Mouse (Mus musculus) gastrocnemius, postnatal 14 days (tissue): ENCODE measurements at regions not wholly inside any gene's neighbourhood (a gene's known extent, or its start where the extent isn't known, plus 50 kb on each side); places are given as distances from the start of the nearest gene placed in this dataset.

Experiments used
- DNase-seq: peaks from one replicate; pipeline ENCODE4 v3.0.0; 2021; ENCODE audit warnings: mixed read lengths
- intact Hi-C: fragments of 180-260 bp; cut with DNase I; formaldehyde crosslinking; loops from one replicate; pipeline ENCODE4 v1.15.1; 2025; ENCODE audit warnings: low total_unique reads
- microRNA-seq, 2 experiments: library from miRNA; unstranded; fragments of <30 nt; microRNA quantifications; one replicate each; pipeline ENCODE4 v1.2.0; 2021

GRCm38 (mm10) chr15:62053420-62054239 lies 1130.8 kb upstream of the A1bg start:
- intact Hi-C loops, result no loop called here

DNA sequence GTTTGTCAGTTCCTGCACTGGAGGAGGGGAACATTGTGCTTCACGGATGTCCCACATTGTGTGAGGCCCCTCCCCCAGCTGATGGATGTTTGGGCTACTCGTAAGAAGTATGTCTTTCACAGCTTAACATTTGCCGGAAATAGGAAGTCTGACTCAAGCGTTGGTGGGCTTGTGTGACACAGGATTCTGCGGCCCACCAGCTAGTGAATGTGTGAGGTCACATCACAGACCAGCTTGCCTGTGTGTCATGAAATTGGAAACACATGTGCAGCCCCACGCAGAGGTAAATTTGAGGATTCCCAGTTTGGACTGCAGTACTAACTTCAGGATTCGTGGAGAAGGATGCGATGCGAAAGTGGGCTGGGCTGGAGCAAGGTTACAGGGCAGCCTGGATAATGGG lies 1126.6 kb upstream of the A1bg start:
- intact Hi-C loops, result loop anchor here (10.0 kb wide), 1 partner anchor 85 kb away; no protein-coding TSS in a partner anchor
- no peak for DNase-seq

More at GRCm38 (mm10) chr15:62053420-62054239, 1130.8 kb upstream of the A1bg start:
- no peak for DNase-seq

- intact Hi-C loops, result loop anchor here (10.0 kb wide), 1 partner anchor 86 kb away; no protein-coding TSS in a partner anchor
- no peak for DNase-seq
These were observed 1126.2 kb upstream of the A1bg start for GRCm38 (mm10) chr15:62048981-62049380.

GRCm38 (mm10) chr15:62046276-62046675 lies 1123.5 kb upstream of the A1bg start:
- intact Hi-C loops, result loop anchor here (10.0 kb wide), 1 partner anchor 89 kb away; no protein-coding TSS in a partner anchor
- DNase-seq, result no peak

DNA sequence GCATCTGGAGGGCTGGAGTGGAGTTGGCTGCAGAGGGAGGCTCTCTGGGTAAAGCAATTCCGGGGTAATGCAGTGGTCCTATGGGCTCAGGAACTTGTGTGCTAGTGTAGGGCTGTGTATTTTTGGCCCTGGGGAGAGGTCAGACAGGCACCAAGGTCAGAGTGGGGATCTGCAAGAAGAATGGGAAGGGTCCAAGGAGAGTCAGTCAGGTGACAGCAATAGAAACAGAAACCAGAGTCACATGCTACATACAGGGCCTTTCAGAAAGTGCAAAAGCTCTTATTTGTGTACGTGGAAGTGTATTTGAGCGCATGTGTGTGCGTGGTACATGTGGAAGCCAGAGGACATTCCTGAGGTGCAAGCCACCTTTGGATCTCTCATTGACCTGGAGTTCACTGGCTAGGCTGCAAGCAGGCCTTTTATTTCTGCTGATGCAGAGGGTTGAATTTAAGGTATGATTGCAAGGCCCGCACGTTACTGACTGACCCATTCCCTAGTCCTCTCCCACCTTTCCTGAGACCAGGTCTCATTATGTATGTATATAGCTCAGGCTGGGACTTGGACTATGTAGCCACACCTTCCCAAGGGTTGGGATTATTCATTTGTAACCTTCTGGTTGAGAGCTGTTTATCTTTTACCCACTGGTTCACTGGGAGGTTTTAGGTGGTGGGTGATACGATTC lies 1122.0 kb upstream of the A1bg start:
- no peak for DNase-seq
- intact Hi-C loops, result loop anchor here (10.0 kb wide), 1 partner anchor 90 kb away; no protein-coding TSS in a partner anchor

- intact Hi-C loops, result loop anchor here (10.0 kb wide), 1 partner anchor 91 kb away; no protein-coding TSS in a partner anchor
- peak; percentile 15 for DNase-seq
These were observed 1121.0 kb upstream of the A1bg start for GRCm38 (mm10) chr15:62043617-62044392.

DNA sequence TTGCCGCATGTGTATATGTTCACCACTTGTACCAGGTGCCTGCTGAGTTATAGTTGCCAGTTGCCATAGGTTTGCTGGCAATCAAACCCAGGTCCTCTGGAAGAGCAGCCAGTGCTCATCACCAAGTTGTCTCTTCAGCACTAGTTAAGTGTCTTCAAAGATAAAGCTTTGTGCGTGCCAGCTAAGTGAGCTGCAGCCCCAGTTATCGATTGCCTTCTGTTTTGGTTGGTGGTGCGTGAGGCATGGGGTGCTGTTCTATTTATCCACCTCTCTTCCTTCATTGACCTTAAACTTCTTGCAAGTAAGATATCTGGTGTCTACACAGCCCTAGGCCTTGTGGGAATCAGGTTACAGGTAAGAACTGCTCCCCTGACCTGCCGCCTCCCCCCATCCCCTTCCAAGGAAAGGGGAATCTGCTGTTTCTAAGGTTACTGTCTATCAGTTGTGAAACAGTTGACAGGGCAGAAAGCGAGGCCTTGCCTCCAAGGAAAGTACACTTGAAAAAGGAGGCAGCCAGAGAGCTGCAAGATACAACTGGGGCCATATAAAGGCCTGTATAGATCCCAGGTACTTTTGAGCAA lies 1120.2 kb upstream of the A1bg start:
- no peak for DNase-seq
- intact Hi-C loops, result loop anchor here (10.0 kb wide), 1 partner anchor 92 kb away; no protein-coding TSS in a partner anchor

Small RNAs in the stretch of these regions (microRNA-seq; reads per million reads assigned to microRNA genes)
- gene Gm24810, result 0 reads per million in 2 experiments
